Mouse (Mus musculus): ENCODE measurements at regions not wholly inside any gene's neighbourhood (a gene's known extent, or its start where the extent isn't known, plus 50 kb on each side); places are given as distances from the start of the nearest gene placed in this dataset.

GRCm38 (mm10) chr5:7457102-7457501 is 112.5 kb upstream of the Zfp804b start:
- TF ChIP-seq CTCF (IDR thresholded peaks at IDR 0.05; ENCODE audit: extremely low read depth, insufficient read depth, low read length) (no peak), POLR2A (IDR thresholded peaks at IDR 0.05; ENCODE audit: extremely low read depth, insufficient read depth, low read length) (no peak)

All from cortical plate, adult 2 months (tissue).